Mouse (Mus musculus) embryo, embryonic 10 days (tissue): ENCODE results near the gene Pla2g2e.
A peak's percentile ranks its signal among the peaks of the same experiment; 100 is the strongest.
"Not testable (repeated sequence)": the region's sequence is repeated elsewhere in the genome, so short reads cannot be mapped to it uniquely, and the experiment has no call there.

Experiments used
- DNase-seq: peaks from one replicate; pipeline ENCODE4 v3.0.0-alpha.2; 2015; ENCODE audit warnings: low spot score

Gene Pla2g2e

DNA sequence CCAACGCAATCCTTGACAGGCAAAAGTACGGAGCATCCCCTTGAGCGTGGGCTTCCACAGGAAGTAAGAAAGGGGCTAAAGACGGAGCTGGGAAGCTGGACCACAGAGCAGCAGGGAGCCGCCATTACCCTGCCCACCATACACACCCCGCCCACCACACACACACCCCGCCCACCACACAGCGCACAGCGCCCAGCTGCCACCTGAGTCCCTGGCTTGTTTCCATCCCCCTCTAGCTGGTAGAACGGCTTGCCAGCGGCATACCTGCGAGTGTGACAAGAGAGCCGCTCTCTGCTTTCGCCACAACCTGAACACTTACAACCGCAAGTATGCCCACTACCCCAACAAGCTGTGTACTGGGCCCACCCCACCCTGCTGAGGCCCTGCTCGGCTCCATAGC lies 4.4 kb downstream of the Pla2g2e start:
- DNase-seq = peak; percentile 25

DNA sequence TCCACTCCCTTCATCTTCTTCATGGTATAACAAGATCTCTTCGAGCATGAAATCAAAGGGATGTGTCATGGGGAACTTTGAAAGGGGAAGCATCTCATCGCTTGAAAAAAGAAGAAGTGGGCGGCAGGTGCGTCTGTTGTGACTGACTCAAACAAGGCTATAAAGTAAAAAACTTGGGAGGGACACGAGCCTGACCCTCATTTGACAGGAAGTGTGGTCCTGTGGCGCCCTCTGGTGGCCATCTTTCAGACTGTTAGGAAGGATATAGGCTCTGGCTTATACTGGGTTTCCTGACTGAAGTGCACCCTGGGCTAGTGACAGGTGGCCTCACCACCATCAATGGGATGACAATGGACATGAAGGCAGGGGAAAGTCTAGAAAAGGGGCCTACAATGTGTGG lies 6.5 kb downstream of the Pla2g2e start:
- DNase-seq = peak; percentile 91

DNA sequence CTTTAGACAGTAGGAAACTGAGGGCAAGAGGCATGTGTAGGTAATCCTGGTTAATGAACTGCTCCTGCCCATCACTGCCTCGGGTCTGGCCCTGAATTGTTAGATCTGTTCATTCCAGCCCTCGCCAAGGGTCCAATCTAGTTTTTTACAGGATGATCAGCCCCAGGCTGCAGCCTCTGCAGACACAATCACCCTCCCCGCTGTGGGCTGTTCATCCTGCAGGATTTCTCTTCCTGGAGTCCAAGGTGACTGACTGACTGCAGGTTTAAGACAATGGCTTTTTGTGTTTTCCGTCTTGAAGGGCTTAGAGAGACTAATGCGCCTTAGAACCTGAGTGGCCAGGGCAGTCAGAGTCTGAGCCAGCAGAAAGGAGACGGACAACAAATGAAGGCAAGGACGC lies 11.4 kb downstream of the Pla2g2e start:
- DNase-seq = no peak

DNA sequence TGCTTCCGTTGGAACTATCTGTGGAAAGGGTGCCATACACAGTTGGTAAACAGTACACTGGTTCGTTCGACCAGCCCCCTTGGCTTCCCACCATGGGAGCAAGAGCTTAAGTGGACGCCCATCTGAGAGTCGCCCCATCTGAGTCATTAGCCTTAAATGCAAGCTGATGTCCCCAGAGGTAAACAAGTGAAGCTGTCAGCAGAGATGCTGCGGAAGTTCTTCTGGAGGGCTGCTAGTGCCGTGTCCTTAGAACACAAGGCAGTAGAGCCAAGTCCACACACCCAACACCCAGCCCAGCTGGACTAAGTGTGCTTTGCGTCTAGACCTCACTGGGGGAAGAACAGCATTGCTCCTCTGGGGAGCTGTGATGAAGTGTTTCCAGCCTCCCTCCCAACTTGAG lies 11.9 kb downstream of the Pla2g2e start:
- DNase-seq = no peak

DNA sequence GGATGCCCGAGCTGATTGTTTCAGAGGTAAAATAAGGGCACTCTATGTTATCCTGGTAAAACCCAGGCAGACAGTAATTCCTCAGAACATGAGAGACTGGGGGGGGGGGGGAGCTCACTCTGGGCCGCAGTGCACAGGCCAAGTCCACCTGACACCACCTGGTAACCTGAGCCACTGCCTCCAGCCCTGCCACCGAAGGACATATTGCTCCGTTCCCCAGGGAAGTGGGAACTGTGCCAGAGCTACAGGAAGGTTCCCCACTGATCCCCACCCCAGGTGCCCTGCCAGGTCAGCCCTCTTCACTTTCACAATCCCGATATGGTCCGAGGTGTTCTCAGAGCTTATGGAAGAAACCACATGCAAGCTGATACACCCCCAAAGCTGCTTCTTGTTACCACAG lies 14.9 kb downstream of the Pla2g2e start:
- DNase-seq = no peak

DNA sequence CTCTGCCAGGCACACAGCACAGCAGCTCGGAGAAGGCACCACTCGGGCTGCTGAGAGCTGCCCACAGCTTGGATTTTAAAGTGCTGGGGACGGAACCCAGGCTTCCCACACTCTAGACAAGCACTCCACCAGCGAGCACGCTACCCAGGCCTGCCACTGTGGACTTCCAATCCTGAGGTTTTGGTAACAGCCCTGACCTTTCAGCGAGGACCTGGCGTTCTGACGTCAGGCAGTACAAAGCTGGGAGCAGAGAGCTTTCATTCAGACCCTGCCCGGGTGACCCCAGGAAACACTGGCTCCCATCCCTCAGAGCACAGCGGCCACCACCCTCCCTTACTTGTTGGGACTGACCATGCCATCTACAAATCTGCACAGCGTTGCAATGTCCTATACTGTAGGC lies 16.0 kb downstream of the Pla2g2e start:
- not testable (repeated sequence) for DNase-seq

DNA sequence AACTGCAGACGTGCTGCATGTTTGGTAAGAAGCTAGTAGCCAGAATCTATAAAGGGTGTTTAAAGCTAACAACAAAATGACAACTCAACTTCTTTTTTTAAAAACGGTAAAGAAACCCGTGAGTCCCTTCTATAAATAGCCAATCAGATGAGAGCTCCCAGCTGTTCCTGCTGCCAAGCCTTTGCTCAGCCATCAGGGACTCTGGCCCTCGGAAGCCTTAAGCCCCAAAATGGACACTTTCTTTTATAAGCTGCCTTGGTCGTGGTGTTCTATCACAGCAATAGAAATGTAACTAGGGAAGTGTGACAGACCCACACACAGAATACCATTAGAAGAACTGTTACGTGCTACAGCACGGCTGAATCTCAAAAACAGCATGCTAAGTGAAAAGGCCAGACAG lies 21.6 kb downstream of the Pla2g2e start:
- DNase-seq = no peak

DNA sequence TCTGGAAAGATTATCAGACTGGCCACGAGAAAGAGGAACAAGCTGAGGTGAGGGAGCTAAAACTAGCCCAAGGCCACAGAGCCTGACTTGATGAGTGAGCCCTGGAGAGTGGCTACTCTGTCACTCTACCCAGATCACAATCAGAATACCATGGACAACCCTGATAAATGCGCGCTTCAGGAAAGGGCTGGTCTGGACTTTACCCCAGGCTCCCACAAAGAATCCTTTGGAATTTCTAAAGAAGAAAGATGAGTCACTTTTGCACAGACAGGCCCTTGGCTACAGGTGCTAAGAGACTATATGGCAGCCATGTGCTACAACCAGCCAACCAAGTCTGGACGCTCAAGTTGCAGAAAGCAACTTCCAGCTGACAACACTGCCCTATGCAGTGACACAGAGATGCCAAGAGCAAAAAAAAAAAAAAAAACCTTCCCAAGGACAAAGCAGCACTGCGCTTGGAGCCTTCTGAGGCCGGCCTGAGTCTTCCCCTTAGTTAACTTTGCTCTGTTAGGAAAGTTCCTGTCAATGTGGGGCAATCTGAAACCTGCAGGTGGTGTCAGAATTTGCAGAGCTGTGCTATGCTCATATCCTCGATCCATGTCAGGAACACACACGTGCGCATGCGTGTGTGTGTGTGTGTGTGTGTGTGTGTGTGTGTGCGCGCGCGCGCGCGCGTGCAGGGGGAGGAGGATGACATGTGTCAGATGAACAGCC lies 28.0 kb downstream of the Pla2g2e start:
- DNase-seq = no peak

DNA sequence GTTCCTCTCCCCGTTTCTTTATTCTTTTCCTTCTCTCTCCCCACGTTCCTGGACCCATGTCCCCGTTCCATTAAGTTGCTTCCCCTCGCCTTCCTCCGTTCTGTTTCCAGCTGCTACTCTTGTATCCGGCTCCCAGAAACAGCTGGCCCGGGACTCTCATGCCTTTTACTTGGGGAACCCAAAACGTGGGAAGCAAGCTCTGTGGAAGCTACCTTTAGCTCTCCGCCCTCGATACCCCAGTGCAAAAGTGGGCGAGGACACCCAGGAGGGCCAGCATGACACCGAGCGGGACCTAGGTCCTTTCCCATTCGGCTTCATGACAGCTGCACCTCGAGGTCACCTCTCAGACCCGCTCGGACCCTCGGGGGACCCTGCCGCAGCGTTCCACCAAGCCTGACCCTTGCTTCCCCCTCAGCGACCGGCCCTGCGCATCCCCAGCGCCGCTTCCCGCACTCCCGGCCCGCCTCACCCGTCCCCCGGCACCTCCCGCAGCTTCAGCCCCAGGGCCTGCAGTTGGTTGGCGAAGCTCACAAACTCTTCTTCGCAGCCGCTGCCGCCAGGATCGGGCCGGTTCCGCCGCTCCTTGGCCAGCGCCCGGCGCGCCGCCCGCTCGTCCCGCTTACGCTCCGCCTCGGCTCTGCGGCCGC lies 35.5 kb downstream of the Pla2g2e start:
- DNase-seq = peak; percentile 28

DNA sequence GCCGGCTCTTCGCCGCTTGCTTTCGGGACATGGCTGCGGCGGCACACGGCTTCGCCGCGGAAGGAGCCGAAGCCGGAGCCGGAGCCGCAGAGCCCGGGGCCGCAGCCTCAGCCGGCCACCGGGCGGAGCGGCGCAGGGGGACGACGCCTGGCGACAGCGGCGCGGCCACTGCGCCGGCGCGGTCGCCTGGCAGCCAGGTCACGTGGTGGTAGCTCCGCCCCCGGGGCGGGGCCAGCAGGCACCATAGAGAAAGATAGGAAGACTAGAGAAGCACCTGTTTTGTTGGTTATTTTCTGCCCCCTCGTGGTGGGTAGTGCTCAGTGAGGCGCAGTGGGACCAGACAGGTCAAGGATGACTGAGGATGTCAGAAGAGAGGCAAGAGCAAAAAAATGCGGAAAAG lies 36.1 kb downstream of the Pla2g2e start, which contains the start of gene Otud3:
Gene Otud3 (minus strand): TSS at position 149 of the 400 bp plus-strand sequence.
- peak; percentile 93 for DNase-seq

DNA sequence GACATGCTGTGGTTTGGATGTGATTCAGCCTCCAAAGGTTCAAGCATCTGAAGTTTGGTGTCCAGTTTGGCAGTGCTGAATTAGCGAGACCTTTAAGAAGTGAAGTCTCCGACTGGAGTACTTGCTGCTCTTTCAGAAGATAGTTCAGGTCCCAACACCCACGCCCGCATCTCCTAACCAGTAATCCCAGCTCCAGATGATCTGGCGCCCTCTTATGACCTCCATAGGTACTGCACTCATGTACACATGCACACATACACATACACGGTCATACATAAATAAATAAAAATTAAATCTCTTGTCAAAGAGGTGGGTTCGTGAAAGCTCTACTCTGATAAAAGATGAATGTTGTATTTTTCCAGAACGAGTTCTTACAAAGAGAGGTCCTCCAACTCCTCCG lies 39.5 kb downstream of the Pla2g2e start:
- no peak for DNase-seq

DNA sequence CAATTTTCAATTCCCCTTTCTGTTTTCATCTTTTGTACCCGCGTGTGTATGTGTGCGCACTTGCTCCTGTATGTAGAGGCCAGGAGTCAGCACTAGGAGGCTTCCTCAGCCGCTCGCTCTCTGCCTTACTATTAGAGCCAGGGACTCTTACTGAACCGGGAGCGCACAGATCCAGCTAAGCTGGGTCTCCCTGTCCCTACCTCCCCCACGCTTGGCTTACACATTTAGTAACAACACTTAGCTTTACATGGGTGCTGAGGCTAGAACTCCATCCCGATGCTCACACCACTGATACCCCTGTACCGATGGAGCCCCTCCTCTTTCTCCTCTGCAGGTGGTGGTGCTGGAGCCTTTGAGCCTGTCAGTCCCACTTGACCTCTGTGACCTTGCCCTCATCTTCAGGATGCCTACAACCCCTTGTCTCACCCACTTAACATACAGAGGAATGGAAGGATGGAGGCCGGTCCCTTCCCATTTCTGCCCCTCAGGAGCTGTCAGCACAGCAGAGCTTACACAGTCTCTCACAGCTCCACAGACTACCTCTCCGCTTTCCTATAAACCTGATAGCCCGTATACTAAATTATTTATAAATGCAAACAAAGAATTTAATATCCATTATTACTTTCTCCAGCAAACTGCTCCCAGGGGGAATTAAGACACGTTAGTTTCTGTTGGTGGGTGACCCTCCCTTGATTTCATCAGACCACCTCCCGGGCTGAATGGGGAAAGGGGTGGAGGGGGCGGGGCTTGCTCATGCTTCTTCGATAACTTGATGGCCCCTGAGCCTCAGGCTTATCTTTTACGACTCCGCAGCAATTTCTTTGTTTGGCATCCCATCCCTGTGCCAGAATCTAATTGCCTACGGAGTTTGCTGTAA lies 43.8 kb downstream of the Pla2g2e start:
- DNase-seq = no peak

DNA sequence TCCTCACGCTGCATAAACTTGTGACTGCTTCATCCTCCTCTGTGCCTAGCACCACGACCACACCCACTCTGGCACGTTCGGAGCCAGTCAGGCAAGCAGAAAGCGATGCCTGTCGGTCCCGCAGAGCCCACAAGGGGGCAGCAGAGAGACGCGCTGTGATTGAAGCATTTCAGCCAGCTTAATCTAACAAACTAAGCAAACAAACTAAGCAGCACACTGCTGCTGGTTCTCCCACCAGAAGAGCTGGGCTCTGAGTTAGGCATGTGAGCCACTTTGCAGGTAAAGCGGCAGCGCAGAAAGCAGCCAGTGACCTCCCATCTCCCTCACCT lies 44.4 kb downstream of the Pla2g2e start:
- DNase-seq = peak; percentile 94

DNA sequence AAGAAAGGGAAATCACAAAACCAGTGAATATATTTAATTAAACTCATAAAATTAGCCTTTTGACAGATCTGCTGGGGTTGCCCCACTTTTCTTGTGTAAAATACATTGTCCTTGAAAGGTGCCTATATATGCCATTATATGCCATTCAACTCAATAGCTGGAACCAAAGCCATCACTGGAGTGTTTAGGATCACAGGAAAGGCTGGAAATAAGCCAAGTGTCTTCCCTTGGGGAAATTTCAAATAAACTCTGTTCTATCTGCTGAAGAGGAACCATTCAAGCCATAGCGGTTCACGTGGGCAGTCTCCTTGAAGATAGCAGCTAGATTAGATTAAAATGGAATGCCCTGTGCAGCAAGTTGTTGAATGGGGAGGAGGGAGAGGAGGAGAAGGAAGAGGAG lies 47.8 kb downstream of the Pla2g2e start:
- no peak for DNase-seq
